Mouse (Mus musculus) MEL (cell line): ENCODE measurements around the gene Adam10. TPM values are rescaled to one million over a fixed set of nuclear protein-coding genes. Genes with fewer than 3 reads are reported as not detected.
A peak's percentile ranks its signal among the peaks of the same experiment; 100 is the strongest.

ENCODE experiments used
- DNase-seq: peaks from one replicate; pipeline ENCODE4 v3.0.0; 2011; ENCODE audit warnings: low read depth, low spot score
- H3K27ac ChIP-seq: 2 replicates; pipeline ENCODE4 v1.5.1; 2012; ENCODE audit warnings: low read depth, mild to moderate bottlenecking, control low read depth, low read length, moderate library complexity; ENCODE audit not compliant: control insufficient read depth
- H3K27me3 ChIP-seq, 2 experiments: fragments of 150-350 bp in 1 of 2; sonication (generic) in 1 of 2; 2 replicates each; pipeline ENCODE4 v1.6.1; 2012; ENCODE audit warnings: low read length in 2 of 2, mild to moderate bottlenecking in 2 of 2, improper control_type of control experiment in 1 of 2, moderate library complexity in 1 of 2; ENCODE audit not compliant: insufficient read depth in 2 of 2, control insufficient read depth in 1 of 2
- H3K36me3 ChIP-seq, 2 experiments: 2 replicates each; pipeline ENCODE4 v1.6.1; 2012 to 2014; ENCODE audit warnings: low read length in 2 of 2, improper control_type of control experiment in 1 of 2, inconsistent platforms in 1 of 2, mild to moderate bottlenecking in 1 of 2; ENCODE audit not compliant: insufficient read depth in 2 of 2, control insufficient read depth in 1 of 2
- H3K4me1 ChIP-seq, 2 experiments: fragments of 150-350 bp in 1 of 2; sonication (generic) in 1 of 2; 2 replicates each; pipeline ENCODE4 v1.6.1; 2012; ENCODE audit warnings: low read length in 2 of 2, improper control_type of control experiment in 1 of 2, mild to moderate bottlenecking in 1 of 2; ENCODE audit not compliant: insufficient read depth in 2 of 2, control insufficient read depth in 1 of 2
- H3K4me3 ChIP-seq, 2 experiments: fragments of 150-350 bp in 1 of 2; sonication (generic) in 1 of 2; 2 replicates each; pipeline ENCODE4 v1.5.1; 2012; ENCODE audit warnings: low read depth in 2 of 2, low read length in 2 of 2, mild to moderate bottlenecking in 2 of 2, moderate library complexity in 2 of 2, control low read depth in 1 of 2, improper control_type of control experiment in 1 of 2; ENCODE audit not compliant: control insufficient read depth in 1 of 2, insufficient read depth in 1 of 2
- H3K79me2 ChIP-seq: 2 replicates; pipeline ENCODE4 v1.6.1; 2012; ENCODE audit warnings: mild to moderate bottlenecking, low read length, moderate library complexity; ENCODE audit not compliant: control insufficient read depth, poor library complexity, insufficient read depth
- H3K9ac ChIP-seq: 2 replicates; pipeline ENCODE4 v1.6.1; 2012; ENCODE audit warnings: low read depth, mild to moderate bottlenecking, control low read depth, low read length, moderate library complexity; ENCODE audit not compliant: control insufficient read depth, poor library complexity, severe bottlenecking
- H3K9me3 ChIP-seq: fragments of 150-350 bp; sonication (generic); replicated peaks from 2 replicates; pipeline ENCODE4 v1.6.1; 2012; ENCODE audit warnings: mild to moderate bottlenecking, low read length, improper control_type of control experiment, moderate library complexity; ENCODE audit not compliant: insufficient read depth
- CHD1 ChIP-seq: IDR thresholded peaks from 2 replicates; pipeline ENCODE4 v1.6.1; 2012; ENCODE audit warnings: low read depth, mild to moderate bottlenecking, inconsistent platforms, low read length, improper control_type of control experiment
- CTCF ChIP-seq, 3 experiments: IDR thresholded peaks in 2 of 3; conservative IDR thresholded peaks in 1 of 3; 2 replicates each; pipeline ENCODE4 v1.5.1; 2011 to 2012; ENCODE audit warnings: low read length in 3 of 3, low read depth in 2 of 3, mild to moderate bottlenecking in 2 of 3, improper control_type of control experiment in 1 of 3, inconsistent platforms in 1 of 3, mixed read lengths in 1 of 3, moderate library complexity in 1 of 3; ENCODE audit not compliant: control insufficient read depth in 1 of 3, insufficient read depth in 1 of 3, poor library complexity in 1 of 3, severe bottlenecking in 1 of 3
- HCFC1 ChIP-seq: IDR thresholded peaks from 2 replicates; pipeline ENCODE4 v1.6.1; 2012; ENCODE audit warnings: low read depth, mild to moderate bottlenecking, inconsistent platforms, low read length, improper control_type of control experiment, moderate library complexity
- MXI1 ChIP-seq: IDR thresholded peaks from 2 replicates; pipeline ENCODE4 v1.6.1; 2011; ENCODE audit warnings: mild to moderate bottlenecking, low read depth, low read length, improper control_type of control experiment
- RAD21 ChIP-seq: IDR thresholded peaks from 2 replicates; pipeline ENCODE4 v1.6.1; 2011; ENCODE audit warnings: mild to moderate bottlenecking, low read depth, low read length, improper control_type of control experiment
- SMC3 ChIP-seq: IDR thresholded peaks from 2 replicates; pipeline ENCODE4 v1.6.1; 2011; ENCODE audit warnings: low read depth, low read length, improper control_type of control experiment
- TCF12 ChIP-seq: IDR thresholded peaks from 2 replicates; pipeline ENCODE4 v1.6.1; 2014; ENCODE audit warnings: low read depth, mild to moderate bottlenecking, inconsistent platforms, low read length, improper control_type of control experiment, moderate library complexity
- USF1 ChIP-seq: IDR thresholded peaks from 2 replicates; pipeline ENCODE4 v1.6.1; 2014; ENCODE audit warnings: low read depth, mild to moderate bottlenecking, inconsistent platforms, low read length, improper control_type of control experiment, moderate library complexity
- ZC3H11A ChIP-seq: IDR thresholded peaks from 2 replicates; pipeline ENCODE4 v1.6.1; 2012; ENCODE audit warnings: low read depth, mild to moderate bottlenecking, inconsistent platforms, low read length, improper control_type of control experiment
- ZNF384 ChIP-seq: IDR thresholded peaks from 2 replicates; pipeline ENCODE4 v1.6.1; 2012; ENCODE audit warnings: low read depth, mild to moderate bottlenecking, inconsistent platforms, low read length, improper control_type of control experiment
- polyA plus RNA-seq, 2 experiments: library from polyadenylated mRNA; stranded (reverse) in 1 of 2; unstranded in 1 of 2; fragments of >175 nt in 1 of 2; fragments of >200 nt in 1 of 2; gene quantifications; 2 replicates each; pipeline versions ENCODE4 v1.2.1 to v1.2.4; 2012; ENCODE audit warnings: low replicate concordance in 2 of 2, low read depth in 1 of 2; ENCODE audit not compliant: insufficient read length in 2 of 2, insufficient read depth in 1 of 2, missing spikeins in 1 of 2
- total RNA-seq: library from RNA; depleted of rRNA; stranded (reverse); fragments of 300-350 nt; gene quantifications from 2 replicates; pipeline ENCODE4 v1.2.3, GENCODE M21; 2012

Gene Adam10
- total and polyA plus RNA-seq, 3 experiments: 20.3 to 127 (median 52.0) TPM

DNA sequence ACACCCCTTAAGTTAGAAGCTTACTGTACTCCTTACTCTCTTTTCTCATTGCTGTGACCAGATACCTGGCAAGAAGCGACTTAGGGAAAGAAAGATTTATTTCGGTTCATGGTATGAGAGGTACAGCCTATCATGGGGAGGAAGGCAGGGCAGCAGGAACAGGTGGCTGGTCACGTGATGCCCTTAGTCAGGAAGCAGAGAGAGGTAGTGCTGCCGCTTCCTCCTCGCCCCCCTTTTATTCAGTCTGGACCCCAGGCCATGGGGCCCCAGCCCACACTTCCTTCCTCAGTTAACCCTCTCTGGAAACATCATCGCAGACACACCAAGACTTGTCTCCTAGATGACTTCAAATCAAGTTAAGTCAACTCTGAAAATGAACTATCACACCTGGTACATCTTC is 7.5 kb upstream of the Adam10 start:
- Histone ChIP-seq H3K9ac (no peak overlapping the region), H3K4me3 (no peak overlapping the region), H3K27ac (no peak overlapping the region), H3K4me1 (peaks cover 12 to 28% of the 10 kb centered on the region in 2 experiments), H3K27me3 (no peaks in the 10 kb centered on the region), H3K36me3 (peaks cover 0 to 29% of the 10 kb centered on the region in 2 experiments; a peak in 2 of 4 replicates), H3K79me2 (no peaks in the 10 kb centered on the region), H3K9me3 (no peaks in the 10 kb centered on the region)
- no peak for DNase-seq
- peak; percentile 82 for TF ChIP-seq USF1
- TF ChIP-seq CHD1: no peak

DNA sequence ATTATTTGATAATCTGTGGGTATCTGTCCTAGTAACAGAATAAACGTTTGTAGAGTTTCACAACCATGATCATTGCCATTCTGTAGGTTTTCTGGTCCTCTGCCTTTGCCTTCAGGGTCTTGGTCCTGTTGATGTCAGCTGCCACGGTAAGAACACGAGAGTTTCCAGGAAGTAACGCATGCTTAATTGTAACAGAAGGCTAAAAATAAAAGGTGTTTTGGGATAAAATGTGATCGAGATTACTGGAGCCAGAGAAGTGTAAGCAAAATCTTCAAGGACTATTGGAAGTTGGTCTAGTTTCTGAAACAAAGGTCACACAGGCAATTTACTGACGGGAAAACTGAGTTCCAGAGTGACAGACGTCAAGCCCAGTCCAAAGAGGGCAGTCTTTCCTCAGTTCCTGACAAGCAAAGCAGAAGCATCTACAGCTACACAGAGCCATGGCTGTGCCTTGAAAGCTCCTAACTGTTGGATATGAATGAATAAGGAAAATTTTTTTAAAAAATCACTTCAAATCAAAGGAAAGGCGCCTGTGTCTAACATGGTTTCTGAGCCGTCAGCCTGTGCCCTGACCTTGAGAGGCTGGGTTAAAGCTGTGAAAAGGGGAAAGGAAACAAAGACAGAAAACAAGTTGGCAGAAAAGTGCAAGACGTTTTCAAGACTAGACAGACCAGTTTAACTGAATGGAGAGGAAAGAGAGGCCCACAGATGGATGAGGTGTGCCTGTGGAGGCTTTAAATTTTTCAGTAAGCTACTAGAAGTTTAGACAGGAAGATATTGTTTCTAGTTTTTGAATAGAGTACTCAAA is 6.8 kb upstream of the Adam10 start:
- TF ChIP-seq SMC3 (peak; percentile 42), RAD21 (peak; percentile 62), HCFC1 (no peak), CTCF (IDR thresholded peaks at IDR 0.05 in 2 of 3, conservative IDR thresholded peaks at IDR 0.05 in 1 of 3; ENCODE audit: control insufficient read depth in 1 of 3, insufficient read depth in 1 of 3, low read depth in 2 of 3, low read length in 3 of 3, poor library complexity in 1 of 3, severe bottlenecking in 1 of 3) (peak in 2 of 3 experiments; percentile 18 to 54; a peak in 3 of 6 replicates), ZC3H11A (peak; percentile 45)
- Histone ChIP-seq H3K9ac (no peak overlapping the region), H3K9me3 (no peaks in the 10 kb centered on the region), H3K27me3 (no peaks in the 10 kb centered on the region), H3K4me3 (no peak overlapping the region), H3K79me2 (no peaks in the 10 kb centered on the region), H3K27ac (no peak overlapping the region), H3K36me3 (peaks cover 0 to 30% of the 10 kb centered on the region in 2 experiments; a peak in 2 of 4 replicates), H3K4me1 (peaks cover 12 to 28% of the 10 kb centered on the region in 2 experiments)
- no peak for DNase-seq

DNA sequence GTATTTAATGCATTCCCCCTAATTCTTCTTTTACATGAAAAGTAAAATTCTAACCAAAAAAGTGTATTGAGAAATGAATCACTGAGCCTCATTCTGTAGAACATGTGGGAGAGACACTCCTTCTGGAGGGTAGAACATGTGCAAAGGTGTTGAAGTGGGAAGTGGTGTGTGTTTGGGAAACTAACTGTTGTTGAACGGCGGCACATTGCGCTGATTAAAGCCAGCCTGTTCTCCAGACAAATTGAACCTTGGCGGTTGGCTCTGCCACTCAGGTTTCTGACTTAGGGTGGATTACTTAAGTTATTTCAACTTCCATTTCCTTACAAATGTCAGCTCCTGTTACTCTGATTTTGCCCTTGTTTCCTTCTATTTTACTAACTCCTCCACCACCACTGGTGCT is 5.1 kb upstream of the Adam10 start:
- Histone ChIP-seq H3K4me3 (no peak overlapping the region), H3K36me3 (peaks cover 0 to 35% of the 10 kb centered on the region in 2 experiments; a peak in 2 of 4 replicates), H3K27me3 (no peaks in the 10 kb centered on the region)
- DNase-seq: no peak
- TF ChIP-seq MXI1 (no peak), CHD1 (no peak), ZNF384 (no peak), TCF12 (no peak), HCFC1 (no peak)
- TF ChIP-seq, all 39 proteins: peak for 0
- Histone ChIP-seq H3K27ac (no peak overlapping the region), H3K4me1 (peaks cover 16 to 27% of the 10 kb centered on the region in 2 experiments), H3K9ac (no peak overlapping the region), H3K79me2 (peaks cover 2% of the 10 kb centered on the region; the same call in 1 of the 2 replicates), H3K9me3 (no peaks in the 10 kb centered on the region)
